Mouse (Mus musculus) CH12.LX (cell line): ENCODE results near the gene Wnt5b. TPM values are rescaled to one million over a fixed set of nuclear protein-coding genes. Genes with fewer than 3 reads are reported as not detected.

ENCODE experiments used
- DNase-seq: peaks from one replicate; pipeline ENCODE4 v3.0.0-alpha.2; 2013; ENCODE audit errors: extremely low read depth
- H3K27ac ChIP-seq: 2 replicates; pipeline ENCODE4 v1.5.1; 2012; ENCODE audit warnings: low read depth, mild to moderate bottlenecking, control low read depth, moderate library complexity; ENCODE audit not compliant: insufficient read depth
- H3K27me3 ChIP-seq: replicated peaks from 2 replicates; pipeline ENCODE3; 2012; ENCODE audit warnings: inconsistent platforms
- H3K36me3 ChIP-seq, 2 experiments: replicated peaks in 1 of 2; 2 replicates each; pipeline versions ENCODE3 to v1.6.1; 2012; ENCODE audit warnings: inconsistent platforms in 1 of 2, low read length in 1 of 2, mild to moderate bottlenecking in 1 of 2, mixed read lengths in 1 of 2, moderate library complexity in 1 of 2; ENCODE audit not compliant: control insufficient read depth in 1 of 2, insufficient read depth in 1 of 2
- H3K4me1 ChIP-seq, 2 experiments: 2 replicates each; pipeline ENCODE4 v1.6.1; 2012; ENCODE audit warnings: inconsistent platforms in 1 of 2, moderate library complexity in 1 of 2; ENCODE audit not compliant: insufficient read depth in 2 of 2, control insufficient read depth in 1 of 2
- H3K4me2 ChIP-seq: 2 replicates; pipeline ENCODE4 v1.6.1; 2012; ENCODE audit warnings: low read depth, mild to moderate bottlenecking, control low read depth; ENCODE audit not compliant: poor library complexity, insufficient read depth, severe bottlenecking
- H3K4me3 ChIP-seq, 3 experiments: fragments of 150-350 bp in 1 of 3; sonication (generic) in 1 of 3; replicated peaks in 1 of 3; 2 replicates each; pipeline versions ENCODE3 to v1.5.1; 2011 to 2012; ENCODE audit warnings: low read depth in 2 of 3, low read length in 2 of 3, mild to moderate bottlenecking in 2 of 3, moderate library complexity in 2 of 3, control low read depth in 1 of 3, improper control_type of control experiment in 1 of 3, inconsistent platforms in 1 of 3, mixed read lengths in 1 of 3; ENCODE audit not compliant: poor library complexity in 1 of 3
- H3K79me2 ChIP-seq: replicated peaks from 2 replicates; pipeline ENCODE4 v1.6.1; 2012; ENCODE audit warnings: mild to moderate bottlenecking, moderate library complexity; ENCODE audit not compliant: control insufficient read depth, poor library complexity, insufficient read depth, severe bottlenecking; ENCODE audit errors: extremely low read depth
- H3K9ac ChIP-seq: 2 replicates; pipeline ENCODE4 v1.6.1; 2012; ENCODE audit warnings: low read depth, mild to moderate bottlenecking, control low read depth, moderate library complexity; ENCODE audit not compliant: insufficient read depth
- H3K9me3 ChIP-seq: replicated peaks from 2 replicates; pipeline ENCODE3; 2012; ENCODE audit warnings: low read length, inconsistent platforms, mixed read lengths
- BHLHE40 ChIP-seq: IDR thresholded peaks from 2 replicates; pipeline ENCODE4 v1.6.1; 2011; ENCODE audit warnings: mild to moderate bottlenecking, low read depth, low read length, improper control_type of control experiment
- CTCF ChIP-seq, 2 experiments: IDR thresholded peaks in 1 of 2; conservative IDR thresholded peaks in 1 of 2; 2 replicates each; pipeline ENCODE4 v1.5.1; 2011 to 2012; ENCODE audit warnings: low read depth in 2 of 2, low read length in 2 of 2, improper control_type of control experiment in 1 of 2, inconsistent platforms in 1 of 2, mild to moderate bottlenecking in 1 of 2, moderate library complexity in 1 of 2
- E2F4 ChIP-seq: IDR thresholded peaks from 2 replicates; pipeline ENCODE4 v1.6.1; 2011; ENCODE audit warnings: low read depth, low read length, improper control_type of control experiment; ENCODE audit not compliant: insufficient replicate concordance
- ELF1 ChIP-seq: IDR thresholded peaks from 2 replicates; pipeline ENCODE4 v1.6.1; 2014; ENCODE audit warnings: low read depth, mild to moderate bottlenecking, inconsistent platforms, low read length, improper control_type of control experiment
- ETS1 ChIP-seq: conservative IDR thresholded peaks from 2 replicates; pipeline ENCODE4 v1.6.1; 2012; ENCODE audit warnings: low read depth, mild to moderate bottlenecking, inconsistent platforms, low read length, improper control_type of control experiment, moderate library complexity
- GABPA ChIP-seq: IDR thresholded peaks from 2 replicates; pipeline ENCODE4 v1.6.1; 2012; ENCODE audit warnings: low read depth, low read length, improper control_type of control experiment, inconsistent platforms; ENCODE audit not compliant: insufficient replicate concordance
- JUN ChIP-seq: IDR thresholded peaks from 2 replicates; pipeline ENCODE4 v1.6.1; 2011; ENCODE audit warnings: low read depth, mild to moderate bottlenecking, low read length, improper control_type of control experiment, moderate library complexity; ENCODE audit not compliant: insufficient read depth
- JUND ChIP-seq: conservative IDR thresholded peaks from 2 replicates; pipeline ENCODE4 v1.6.1; 2011; ENCODE audit warnings: low read depth, low read length, improper control_type of control experiment
- MAFK ChIP-seq: IDR thresholded peaks from 2 replicates; pipeline ENCODE4 v1.6.1; 2011; ENCODE audit warnings: low read length, improper control_type of control experiment; ENCODE audit not compliant: insufficient replicate concordance
- MAX ChIP-seq: IDR thresholded peaks from 2 replicates; pipeline ENCODE4 v1.6.1; 2011; ENCODE audit warnings: low read length, improper control_type of control experiment
- MAZ ChIP-seq: IDR thresholded peaks from 2 replicates; pipeline ENCODE4 v1.6.1; 2012; ENCODE audit warnings: low read depth, mild to moderate bottlenecking, inconsistent platforms, low read length, improper control_type of control experiment, moderate library complexity
- MEF2A ChIP-seq: IDR thresholded peaks from 2 replicates; pipeline ENCODE4 v1.6.1; 2014; ENCODE audit warnings: low read depth, mild to moderate bottlenecking, inconsistent platforms, low read length, improper control_type of control experiment, borderline replicate concordance
- MXI1 ChIP-seq: IDR thresholded peaks from 2 replicates; pipeline ENCODE4 v1.6.1; 2011; ENCODE audit warnings: mild to moderate bottlenecking, low read depth, low read length, improper control_type of control experiment
- MYC ChIP-seq: IDR thresholded peaks from 2 replicates; pipeline ENCODE4 v1.6.1; 2011; ENCODE audit warnings: low read depth, mild to moderate bottlenecking, improper control_type of control experiment, low read length
- NELFE ChIP-seq: IDR thresholded peaks from 2 replicates; pipeline ENCODE4 v1.6.1; 2011; ENCODE audit warnings: low read depth, low read length, improper control_type of control experiment
- NRF1 ChIP-seq: IDR thresholded peaks from 2 replicates; pipeline ENCODE4 v1.6.1; 2014; ENCODE audit warnings: low read depth, mild to moderate bottlenecking, inconsistent platforms, low read length, improper control_type of control experiment, moderate library complexity
- PAX5 ChIP-seq: IDR thresholded peaks from 2 replicates; pipeline ENCODE4 v1.6.1; 2012; ENCODE audit warnings: low read length, inconsistent platforms, mixed read lengths
- POLR2AphosphoS2 ChIP-seq: IDR thresholded peaks from 2 replicates; pipeline ENCODE4 v1.6.1; 2011; ENCODE audit warnings: low read depth, low read length, improper control_type of control experiment
- TBP ChIP-seq: conservative IDR thresholded peaks from 2 replicates; pipeline ENCODE4 v1.6.1; 2011; ENCODE audit warnings: low read depth, low read length, improper control_type of control experiment
- UBTF ChIP-seq: IDR thresholded peaks from 2 replicates; pipeline ENCODE4 v1.6.1; 2012; ENCODE audit warnings: low read depth, mild to moderate bottlenecking, inconsistent platforms, low read length, improper control_type of control experiment, moderate library complexity
- USF1 ChIP-seq: IDR thresholded peaks from 2 replicates; pipeline ENCODE4 v1.6.1; 2014; ENCODE audit warnings: low read depth, mild to moderate bottlenecking, inconsistent platforms, low read length, improper control_type of control experiment
- USF2 ChIP-seq: conservative IDR thresholded peaks from 2 replicates; pipeline ENCODE4 v1.6.1; 2011; ENCODE audit warnings: low read depth, low read length, improper control_type of control experiment
- ZC3H11A ChIP-seq: IDR thresholded peaks from 2 replicates; pipeline ENCODE4 v1.6.1; 2012; ENCODE audit warnings: low read depth, mild to moderate bottlenecking, inconsistent platforms, low read length, improper control_type of control experiment
- ZMIZ1 ChIP-seq: IDR thresholded peaks from 2 replicates; pipeline ENCODE4 v1.6.1; 2012; ENCODE audit warnings: low read depth, mild to moderate bottlenecking, inconsistent platforms, low read length, improper control_type of control experiment
- ZNF384 ChIP-seq: IDR thresholded peaks from 2 replicates; pipeline ENCODE4 v1.6.1; 2012; ENCODE audit warnings: low read depth, low read length, improper control_type of control experiment, inconsistent platforms
- dilution Hi-C: fragments of 300-500 bp; cut with MboI; formaldehyde crosslinking; loops from 2 replicates; pipeline ENCODE4 v1.14.3; 2020; ENCODE audit warnings: low sequenced_read_pairs; ENCODE audit not compliant: extremely low pct_unique_long_range_greater_than_20kb, extremely low pct_ligation_motif_present
- in situ Hi-C: fragments of 300-500 bp; cut with MboI; formaldehyde crosslinking; loops from 3 replicates; pipeline ENCODE4 v1.14.3; 2019; ENCODE audit warnings: low sequenced_read_pairs, low pct_ligation_motif_present, low pct_unique_long_range_greater_than_20kb, mixed read lengths
- polyA plus RNA-seq: library from polyadenylated mRNA; unstranded; fragments of >175 nt; gene quantifications from 2 replicates; pipeline ENCODE4 v1.2.1, GENCODE M21; 2012; ENCODE audit warnings: low read depth; ENCODE audit not compliant: insufficient read length
- total RNA-seq, 2 experiments: library from RNA; depleted of rRNA; stranded (reverse); fragments of 300-350 nt in 1 of 2; fragments of >200 nt in 1 of 2; gene quantifications; 2 replicates each; pipeline ENCODE4 v1.2.3; 2012 to 2014

The Wnt5b gene
- total and polyA plus RNA-seq, 3 experiments, result 1.2 to 2.0 (median 1.5) TPM

- dilution Hi-C loops (no loop called here), in situ Hi-C loops (loop anchor here (25.0 kb wide), 3 partner anchors 296 to 821 kb away; partner anchors contain the start of gene Rad52)
- DNase-seq, result no peak
- Histone ChIP-seq H3K9ac (no peak overlapping the region), H3K4me2 (no peak overlapping the region), H3K4me3 (no peak overlapping the region), H3K9me3 (no peaks in the 10 kb centered on the region), H3K27ac (no peak overlapping the region), H3K4me1 (0 out of 4 replicates have a peak, but pooled peaks cover 0 to 3% of the 10 kb centered on the region in 2 experiments), H3K79me2 (no peaks in the 10 kb centered on the region), H3K27me3 (no peaks in the 10 kb centered on the region), H3K36me3 (peaks cover 0 to 1% of the 10 kb centered on the region in 2 experiments)
- TF ChIP-seq BHLHE40 (no peak), USF2 (no peak), JUN (no peak), NRF1 (no peak), MAFK (no peak), TBP (no peak), UBTF (no peak), ETS1 (no peak), USF1 (no peak), MXI1 (no peak), NELFE (no peak), GABPA (no peak), JUND (no peak), MYC (no peak)
Observed at GRCm38 (mm10) chr6:119491006-119491405, 53.1 kb downstream of the Wnt5b start.

GRCm38 (mm10) chr6:119490549-119490948 lies 53.6 kb downstream of the Wnt5b start:
- no peaks in the 10 kb centered on the region for H3K79me2 ChIP-seq
- no peak overlapping the region for H3K4me2 ChIP-seq
- no peak overlapping the region for H3K27ac ChIP-seq
- in situ Hi-C loops (loop anchor here (25.0 kb wide), 3 partner anchors 297 to 822 kb away; partner anchors contain the start of gene Rad52), dilution Hi-C loops (no loop called here)
- H3K4me1 ChIP-seq, result 0 out of 4 replicates have a peak, but pooled peaks cover 0 to 3% of the 10 kb centered on the region in 2 experiments
- TF ChIP-seq ZNF384 (no peak), MEF2A (no peak), E2F4 (no peak), CTCF (conservative IDR thresholded peaks at IDR 0.05 in 1 of 2, IDR thresholded peaks at IDR 0.05 in 1 of 2; ENCODE audit: low read depth in 2 of 2, low read length in 2 of 2) (no peak), PAX5 (no peak), ELF1 (no peak), JUN (no peak), ZMIZ1 (no peak), ZC3H11A (no peak), POLR2AphosphoS2 (no peak), MAX (no peak), MXI1 (no peak), MAZ (no peak)
- no peaks in the 10 kb centered on the region for H3K27me3 ChIP-seq
- H3K9me3 ChIP-seq, result no peaks in the 10 kb centered on the region
- H3K4me3 ChIP-seq, result no peak overlapping the region
- H3K9ac ChIP-seq, result no peak overlapping the region
- peaks cover 0 to 2% of the 10 kb centered on the region in 2 experiments for H3K36me3 ChIP-seq
- DNase-seq, result no peak
